Mouse (Mus musculus) lung, embryonic 16.5 days (tissue): ENCODE results near the gene Cox8a. TPM values are rescaled to one million over a fixed set of nuclear protein-coding genes. Genes with fewer than 3 reads are reported as not detected.

Experiments used
- ATAC-seq: fragments of 200-750 bp; cut with Nextera tagmentation; 2 replicates; pipeline ENCODE4 v1.8.0; 2017; ENCODE audit warnings: low read depth, mild to moderate bottlenecking, moderate library complexity
- H3K27ac ChIP-seq: fragments of 300-500 bp; sonication (generic); 2 replicates; pipeline ENCODE4 v1.5.1; 2014; ENCODE audit warnings: mild to moderate bottlenecking, control low read depth, low read length
- H3K27me3 ChIP-seq: fragments of 300-500 bp; sonication (generic); 2 replicates; pipeline ENCODE4 v1.6.1; 2014; ENCODE audit warnings: low read depth, low read length, mixed read lengths; ENCODE audit not compliant: control insufficient read depth, insufficient read depth
- H3K36me3 ChIP-seq: fragments of 300-500 bp; sonication (generic); 2 replicates; pipeline ENCODE4 v1.6.1; 2014; ENCODE audit warnings: low read length; ENCODE audit not compliant: control insufficient read depth, insufficient read depth
- H3K4me1 ChIP-seq: fragments of 300-500 bp; sonication (generic); replicated peaks from 2 replicates; pipeline ENCODE4 v1.6.1; 2014; ENCODE audit warnings: low read length, mixed read lengths; ENCODE audit not compliant: control insufficient read depth, insufficient read depth
- H3K4me2 ChIP-seq: fragments of 300-500 bp; sonication (generic); 2 replicates; pipeline ENCODE4 v1.6.1; 2014; ENCODE audit warnings: low read depth, low read length, control low read depth
- H3K4me3 ChIP-seq: fragments of 300-500 bp; sonication (generic); 2 replicates; pipeline ENCODE4 v1.5.1; 2014; ENCODE audit warnings: mild to moderate bottlenecking, low read length, control low read depth
- H3K9ac ChIP-seq: fragments of 300-500 bp; sonication (generic); 2 replicates; pipeline ENCODE4 v1.6.1; 2014; ENCODE audit warnings: low read length, control low read depth
- H3K9me3 ChIP-seq: fragments of 300-500 bp; sonication (generic); 2 replicates; pipeline ENCODE4 v1.6.1; 2016; ENCODE audit warnings: low read length; ENCODE audit not compliant: control insufficient read depth
- WGBS: fragments of 180-500 bp; shearing (Covaris S2); extraction: QIAGEN DNeasy Blood & Tissue Kit; methylation state at CpG from one replicate; pipeline ENCODE4 v1.1.7; 2014; 5-methylcytosine and 5-hydroxymethylcytosine counted together
- polyA plus RNA-seq: library from polyadenylated mRNA; unstranded; fragments of >200 nt; fragmentation: Nextera tagmentation; extraction: Ambion mirVana; gene quantifications from 2 replicates; pipeline ENCODE4 v1.2.1, GENCODE M21; 2015

Cox8a gene
- polyA plus RNA-seq, 1 experiment from 2014 or later, result 899 TPM

DNA sequence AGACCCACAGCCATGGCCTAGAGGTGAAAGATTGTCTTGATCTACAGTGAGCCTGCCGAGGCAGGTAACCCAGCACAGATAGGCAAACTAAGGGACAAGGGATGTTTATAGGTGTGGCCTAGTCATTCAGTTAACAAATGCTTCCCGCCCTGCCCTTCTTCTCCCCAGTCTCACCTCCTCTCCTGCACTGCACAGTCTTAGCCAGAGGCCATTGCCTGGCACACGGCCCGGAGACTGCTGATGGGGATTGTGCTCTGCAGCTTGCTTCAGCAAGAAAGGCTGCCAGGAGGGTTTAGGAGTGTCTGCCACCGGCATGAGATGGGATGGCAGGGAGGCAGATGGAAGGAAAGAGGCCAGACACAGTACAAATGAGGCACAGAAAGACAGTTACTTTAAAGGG, 40.5 kb upstream of the Cox8a start:
- WGBS, result 72% methylated on average over 5 of the region's 5 CpGs
- no peaks in the 10 kb centered on the region; the same call in 1 of the 2 replicates for H3K9me3 ChIP-seq

DNA sequence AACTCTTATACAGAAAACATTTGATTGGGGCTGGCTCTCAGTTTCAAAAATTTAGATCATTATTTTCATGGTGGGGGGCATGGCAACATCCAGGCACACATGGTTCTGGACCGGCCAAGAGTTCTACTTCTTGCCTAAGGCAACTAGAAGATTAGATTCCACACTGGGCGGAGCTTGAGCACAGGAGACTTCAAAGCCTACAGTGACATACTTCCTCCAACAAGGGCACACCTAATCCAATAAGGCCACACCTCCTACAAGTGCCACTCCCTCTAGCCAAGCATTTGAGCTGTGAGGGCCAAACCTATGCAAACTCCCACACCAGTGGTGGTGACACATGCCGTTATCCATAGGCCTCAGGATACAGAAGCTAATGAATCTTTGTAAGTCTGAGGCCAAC, 28.6 kb upstream of the Cox8a start:
- Histone ChIP-seq H3K27ac (no peak overlapping the region), H3K4me3 (no peak overlapping the region), H3K9ac (no peak overlapping the region), H3K36me3 (no peaks in the 10 kb centered on the region), H3K9me3 (no peaks in the 10 kb centered on the region), H3K27me3 (no peaks in the 10 kb centered on the region), H3K4me1 (0 out of 2 replicates have a peak, but pooled peaks cover 2% of the 10 kb centered on the region), H3K4me2 (no peak overlapping the region)
- WGBS, result 67% methylated on average over 3 of the region's 3 CpGs
- ATAC-seq, result no peak

More for the DNA sequence above, 40.5 kb upstream of the Cox8a start:
- Histone ChIP-seq H3K4me2 (no peak overlapping the region), H3K4me3 (no peak overlapping the region), H3K4me1 (no peaks in the 10 kb centered on the region), H3K36me3 (no peaks in the 10 kb centered on the region), H3K9ac (no peak overlapping the region), H3K27me3 (no peaks in the 10 kb centered on the region), H3K27ac (no peak overlapping the region)
- no peak for ATAC-seq

DNA sequence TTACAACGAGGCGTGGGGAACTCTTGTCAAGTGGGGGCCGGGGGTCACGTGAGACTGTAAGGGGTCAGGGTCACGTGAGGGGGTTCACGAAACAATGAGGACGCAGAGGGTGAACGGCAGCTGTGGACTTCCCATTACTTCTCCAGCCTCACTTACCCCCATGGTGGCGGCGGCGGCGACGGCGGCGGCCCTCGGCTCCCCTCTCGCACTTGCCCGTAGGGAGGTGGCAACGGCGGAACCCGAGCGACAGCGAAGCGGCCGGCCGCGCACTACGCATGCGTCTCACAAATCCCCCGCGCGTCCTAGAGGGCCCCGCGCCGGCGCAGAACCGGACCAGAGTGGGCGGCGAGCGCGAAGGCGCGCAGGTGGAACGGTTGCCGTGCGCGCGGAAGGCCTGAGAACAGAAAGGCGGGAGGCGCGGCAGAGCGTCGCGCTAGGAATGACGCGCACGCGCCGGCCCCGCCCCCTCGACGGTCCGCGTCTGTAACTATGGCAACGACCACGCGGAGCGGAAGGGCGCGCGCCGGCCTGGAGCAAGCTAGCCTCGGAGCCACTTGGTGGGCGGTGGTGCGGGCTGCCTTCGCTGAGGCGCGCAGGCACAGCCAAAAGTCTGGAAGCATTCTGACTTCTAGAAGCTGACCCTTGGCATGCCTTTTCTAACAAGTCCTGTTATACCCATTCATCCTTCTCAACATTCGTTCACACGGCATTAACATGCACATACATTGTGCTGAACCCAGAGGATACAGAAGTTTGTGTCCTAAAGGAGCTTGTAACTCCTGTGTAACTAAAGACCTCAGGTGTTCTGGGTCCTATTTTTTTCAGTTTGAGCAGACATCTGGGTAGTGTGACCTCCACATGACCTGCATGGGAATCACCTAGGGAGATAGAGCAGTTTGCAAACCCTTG, 23.6 kb upstream of the Cox8a start, which contains the start of gene Naa40:
Gene Naa40, minus strand, starts transcription at position 402 of the 909 bp plus-strand sequence.
- Histone ChIP-seq H3K4me3 (peak within 1 kb of the TSS; percentile 77), H3K9ac (peak within 1 kb of the TSS; percentile 81), H3K9me3 (no peaks in the 10 kb centered on the region), H3K27me3 (no peaks in the 10 kb centered on the region), H3K4me2 (peak within 1 kb of the TSS; percentile 59), H3K4me1 (peaks cover 8% of the 10 kb centered on the region), H3K27ac (peak within 1 kb of the TSS; percentile 78), H3K36me3 (0 out of 2 replicates have a peak, but pooled peaks cover 4% of the 10 kb centered on the region)
- WGBS, result under 1% methylated on average over 79 of the region's 80 CpGs
- peak; percentile 95 for ATAC-seq

DNA sequence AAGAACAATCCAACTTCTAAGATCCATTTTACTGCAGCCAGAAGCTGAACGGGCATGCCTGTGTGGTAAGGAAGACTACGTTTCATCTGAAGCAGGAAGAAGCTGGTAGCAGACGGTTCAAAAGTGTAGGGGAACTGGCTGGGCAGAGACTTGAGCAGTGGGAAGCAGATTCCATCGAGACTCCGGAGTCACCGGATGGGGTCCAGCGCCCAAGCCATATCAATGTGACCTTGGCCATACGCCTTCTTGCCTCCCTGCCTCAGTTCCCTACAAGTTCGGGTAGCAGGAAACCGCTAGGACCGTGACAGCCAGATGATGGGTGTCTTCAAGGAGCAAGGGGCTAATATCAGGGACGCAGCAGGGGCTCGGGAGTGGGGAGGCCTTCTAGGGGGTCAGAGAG, 22.9 kb upstream of the Cox8a start:
- ATAC-seq, result no peak
- H3K9me3 ChIP-seq, result no peaks in the 10 kb centered on the region

DNA sequence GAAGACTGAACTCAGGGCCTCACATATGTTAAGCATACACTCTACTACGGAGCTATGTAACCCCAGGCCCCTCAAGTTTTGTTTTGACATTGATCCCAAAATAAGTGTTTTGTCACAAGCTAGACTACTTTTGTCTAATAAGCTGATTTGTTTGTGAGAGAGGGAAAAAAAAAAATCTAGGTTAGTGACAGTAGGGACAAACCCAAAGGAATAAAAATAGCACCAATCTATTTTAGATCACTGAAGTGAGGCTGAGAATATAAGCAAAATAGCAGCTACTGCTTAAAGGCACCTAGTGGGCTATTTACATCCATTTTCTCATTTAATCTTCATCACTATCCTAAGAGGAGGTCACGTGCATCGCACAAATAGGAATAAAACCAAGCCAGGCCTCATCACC, 22.2 kb upstream of the Cox8a start:
- Histone ChIP-seq H3K4me1 (peaks cover 8% of the 10 kb centered on the region), H3K27me3 (no peaks in the 10 kb centered on the region), H3K4me3 (peak overlapping the region; percentile 77), H3K9me3 (no peaks in the 10 kb centered on the region), H3K9ac (peak overlapping the region; percentile 81), H3K4me2 (peak overlapping the region; percentile 59), H3K36me3 (0 out of 2 replicates have a peak, but pooled peaks cover 4% of the 10 kb centered on the region), H3K27ac (no peak overlapping the region)
- WGBS, result 86% methylated on average over 3 of the region's 3 CpGs
- no peak for ATAC-seq

More for the DNA sequence above, 22.9 kb upstream of the Cox8a start:
- Histone ChIP-seq H3K4me3 (peak overlapping the region; percentile 77), H3K4me1 (peaks cover 8% of the 10 kb centered on the region), H3K27ac (0 out of 2 replicates have a peak overlapping the region, but pooled peaks have one; percentile 0), H3K9ac (peak overlapping the region; percentile 81), H3K4me2 (peak overlapping the region; percentile 59), H3K36me3 (0 out of 2 replicates have a peak, but pooled peaks cover 4% of the 10 kb centered on the region), H3K27me3 (no peaks in the 10 kb centered on the region)
- under 1% methylated on average over 13 of the region's 13 CpGs for WGBS

DNA sequence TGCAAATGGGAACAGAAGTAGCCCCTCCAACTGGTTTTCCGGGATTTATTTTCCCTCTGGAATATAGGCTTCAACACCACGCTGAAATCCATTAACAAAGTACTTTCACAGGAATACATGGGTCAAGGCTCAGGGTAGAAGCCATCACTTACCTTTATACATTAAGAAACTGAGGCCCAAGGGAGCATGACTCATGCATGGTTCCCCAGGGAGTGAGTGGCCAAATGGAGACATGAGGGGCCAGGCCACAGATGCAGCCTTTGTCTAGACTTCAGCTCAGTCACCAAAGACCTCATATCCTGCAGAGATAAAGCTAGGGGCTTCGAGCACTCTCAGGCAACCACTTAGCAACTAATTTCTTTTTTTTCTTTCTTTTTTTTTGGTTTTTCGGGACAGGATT, 19.3 kb upstream of the Cox8a start:
- peaks cover 8% of the 10 kb centered on the region for H3K4me1 ChIP-seq

DNA sequence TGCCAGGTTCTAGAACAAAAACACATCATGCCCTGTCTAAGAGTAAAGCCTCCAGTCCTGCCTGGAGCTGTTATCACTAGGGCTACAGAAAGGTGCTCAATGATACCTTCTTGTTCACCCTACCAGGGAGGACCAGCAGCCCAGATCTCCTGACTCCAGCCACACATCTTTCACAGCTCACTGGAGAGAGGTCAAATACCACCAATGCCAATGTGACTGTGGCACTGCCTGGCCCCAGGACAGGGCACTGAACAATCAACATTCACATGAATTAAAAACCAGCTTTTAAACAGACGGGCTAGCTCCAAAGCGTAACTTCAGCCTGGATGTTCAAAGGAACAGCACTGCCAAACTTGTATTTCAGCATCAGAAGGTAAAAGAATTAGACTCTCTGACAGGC, 18.6 kb upstream of the Cox8a start:
- H3K9ac ChIP-seq, result no peak overlapping the region

More for the DNA sequence above, 19.3 kb upstream of the Cox8a start:
- Histone ChIP-seq H3K9ac (no peak overlapping the region), H3K9me3 (no peaks in the 10 kb centered on the region), H3K4me2 (no peak overlapping the region), H3K27me3 (no peaks in the 10 kb centered on the region), H3K27ac (no peak overlapping the region), H3K36me3 (peaks cover 4% of the 10 kb centered on the region; the same call in 1 of the 2 replicates), H3K4me3 (no peak overlapping the region)
- no peak for ATAC-seq
- WGBS, result 82% methylated on average over 4 of the region's 4 CpGs

DNA sequence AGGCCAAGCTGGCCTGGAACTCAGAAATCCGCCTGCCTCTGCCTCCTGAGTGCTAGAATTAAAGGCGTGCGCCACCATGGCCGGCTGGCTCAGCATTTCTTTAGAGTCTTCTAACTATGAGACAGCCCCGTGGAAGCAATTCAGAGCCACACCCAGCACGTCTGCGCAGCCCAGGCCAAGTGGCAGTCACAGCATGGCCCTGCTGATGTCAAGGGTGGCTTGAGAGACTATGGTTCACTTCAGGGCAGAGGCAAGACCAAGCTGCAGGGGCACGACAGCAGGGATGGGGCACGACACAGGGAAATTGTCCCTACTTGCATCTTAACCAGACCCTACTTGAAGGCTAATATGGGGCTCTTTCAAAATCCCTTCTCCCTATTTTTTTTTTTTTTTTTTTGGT, 18.0 kb upstream of the Cox8a start:
- Histone ChIP-seq H3K9me3 (no peaks in the 10 kb centered on the region), H3K9ac (no peak overlapping the region), H3K4me2 (no peak overlapping the region), H3K27me3 (no peaks in the 10 kb centered on the region), H3K4me3 (no peak overlapping the region), H3K27ac (no peak overlapping the region), H3K36me3 (peaks cover 4% of the 10 kb centered on the region; the same call in 1 of the 2 replicates), H3K4me1 (peaks cover 6% of the 10 kb centered on the region)
- no peak for ATAC-seq
- WGBS, result 88% methylated on average over 9 of the region's 9 CpGs

More for the DNA sequence above, 18.6 kb upstream of the Cox8a start:
- WGBS, result 95% methylated on average over 2 of the region's 2 CpGs
- no peak overlapping the region for H3K27ac ChIP-seq
- ATAC-seq, result no peak
- no peak overlapping the region for H3K4me2 ChIP-seq
- peaks cover 6% of the 10 kb centered on the region for H3K4me1 ChIP-seq
- H3K4me3 ChIP-seq, result no peak overlapping the region
- H3K9me3 ChIP-seq, result no peaks in the 10 kb centered on the region
- peaks cover 4% of the 10 kb centered on the region; the same call in 1 of the 2 replicates for H3K36me3 ChIP-seq
- no peaks in the 10 kb centered on the region for H3K27me3 ChIP-seq

DNA sequence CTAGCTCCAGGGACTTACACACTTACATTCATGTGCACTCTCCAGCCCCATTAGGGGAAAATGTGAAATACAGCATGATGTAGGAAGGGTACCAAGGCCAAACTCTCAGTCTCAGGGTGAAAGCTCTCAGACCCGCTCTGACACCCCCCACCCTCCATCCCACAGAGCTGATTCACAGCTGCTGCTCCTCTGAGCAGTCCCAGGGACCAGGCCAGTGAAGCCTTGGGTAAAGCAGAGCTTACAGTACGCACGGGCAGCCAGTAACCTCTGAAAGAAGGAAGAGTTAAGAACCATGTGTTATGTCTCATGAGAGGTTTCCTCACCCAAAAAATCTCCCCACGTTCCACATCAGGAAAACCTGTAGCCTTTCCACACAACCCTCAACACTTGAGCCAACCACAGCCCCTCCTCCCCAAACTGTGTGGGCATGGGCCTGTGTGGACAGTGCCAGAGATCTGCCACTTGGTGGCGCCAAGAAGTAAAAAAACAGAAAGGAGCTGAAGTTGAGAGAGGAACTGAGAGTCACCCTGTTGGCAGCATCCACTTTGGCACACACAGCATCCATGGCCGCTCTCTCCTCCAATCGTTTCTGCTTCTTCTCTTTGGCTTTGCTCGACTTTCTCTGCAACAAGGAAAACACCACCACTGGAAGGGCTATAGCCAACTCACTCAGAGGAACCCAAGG, 17.3 kb upstream of the Cox8a start:
- H3K36me3 ChIP-seq, result peaks cover 7% of the 10 kb centered on the region
- peaks cover under 1% of the 10 kb centered on the region; the same call in 1 of the 2 replicates for H3K4me1 ChIP-seq
- 52% methylated on average over 8 of the region's 8 CpGs for whole genome bisulfite sequencing
- H3K4me2 ChIP-seq, result no peak overlapping the region
- peak; percentile 88 for ATAC-seq
- no peaks in the 10 kb centered on the region for H3K27me3 ChIP-seq
- H3K4me3 ChIP-seq, result no peak overlapping the region
- no peak overlapping the region for H3K27ac ChIP-seq
- H3K9ac ChIP-seq, result no peak overlapping the region
- no peaks in the 10 kb centered on the region for H3K9me3 ChIP-seq
